Mouse (Mus musculus): ENCODE measurements around the gene Cic. TPM values are rescaled to one million over a fixed set of nuclear protein-coding genes. Genes with fewer than 3 reads are reported as not detected.

Cic gene
- polyA plus RNA-seq, 1 experiment from 2014 or later: 38.0 TPM

DNA sequence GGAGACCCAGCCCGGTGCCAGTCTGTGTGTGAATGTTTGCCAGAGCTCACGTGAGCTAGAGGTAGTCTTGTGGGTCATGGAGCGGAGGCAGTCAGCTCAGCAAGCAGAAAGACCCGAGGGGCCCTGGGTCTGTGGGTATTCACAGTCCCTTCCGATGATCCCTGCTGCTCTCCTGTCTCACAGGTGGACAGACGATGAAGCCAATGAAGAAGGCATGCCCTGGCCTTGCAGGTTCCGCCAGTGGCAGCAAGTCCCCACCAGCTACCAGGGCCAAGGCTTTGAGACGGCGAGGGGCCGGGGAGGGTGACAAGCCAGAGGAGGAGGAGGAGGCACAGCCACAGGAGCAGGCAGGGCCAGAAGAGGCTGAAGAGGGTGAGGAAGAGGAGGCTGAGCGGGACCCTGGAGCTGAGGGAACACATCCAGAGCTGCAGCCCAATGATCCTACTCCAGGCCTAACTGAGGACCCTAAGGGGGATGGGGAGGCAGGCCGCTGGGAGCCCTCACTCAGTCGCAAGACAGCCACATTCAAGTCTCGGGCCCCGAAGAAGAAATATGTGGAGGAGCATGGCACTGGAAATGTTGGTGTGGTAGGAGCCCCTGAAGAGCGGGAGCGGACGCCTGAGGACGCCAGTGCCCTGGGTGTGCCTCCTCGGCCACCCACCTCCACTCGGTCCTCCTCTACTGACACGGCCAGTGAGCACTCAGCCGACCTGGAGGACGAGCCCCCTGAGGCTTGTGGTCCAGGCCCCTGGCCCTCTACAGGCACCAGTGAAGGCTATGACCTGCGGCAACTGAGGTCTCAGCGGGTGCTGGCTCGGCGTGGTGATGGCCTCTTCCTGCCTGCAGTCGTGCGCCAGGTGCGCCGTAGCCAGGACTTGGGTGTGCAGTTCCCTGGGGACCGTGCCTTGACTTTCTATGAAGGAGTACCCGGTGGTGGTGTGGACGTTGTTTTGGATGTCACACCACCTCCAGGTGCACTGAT is 3.4 kb downstream of the Cic start:
- no peak overlapping the region for H3K4me2 ChIP-seq (ENCODE audit: low read length)
- DNase-seq (ENCODE audit: low spot score) (no peak), ATAC-seq (replicated peaks; ENCODE audit: low FRiP score, low TSS enrichment, low read depth) (no peak)
- no peak overlapping the region for H3K27ac ChIP-seq (ENCODE audit: low read depth)
- 90% methylated on average over 35 of the region's 35 CpGs for WGBS
- no peaks in the 10 kb centered on the region for H3K9me3 ChIP-seq (ENCODE audit: control insufficient read depth, low read length)
- no peaks in the 10 kb centered on the region for H3K27me3 ChIP-seq (replicated peaks; ENCODE audit: control insufficient read depth, insufficient read depth, low read length)
- peaks cover 22% of the 10 kb centered on the region for H3K4me1 ChIP-seq (replicated peaks; ENCODE audit: control insufficient read depth, insufficient read depth, low read length)
- no peak overlapping the region for H3K9ac ChIP-seq (ENCODE audit: low read length)
- H3K36me3 ChIP-seq (ENCODE audit: control insufficient read depth, insufficient read depth, low read length): peaks cover 29% of the 10 kb centered on the region
- no peak overlapping the region for H3K4me3 ChIP-seq (ENCODE audit: low read depth, low read length)

DNA sequence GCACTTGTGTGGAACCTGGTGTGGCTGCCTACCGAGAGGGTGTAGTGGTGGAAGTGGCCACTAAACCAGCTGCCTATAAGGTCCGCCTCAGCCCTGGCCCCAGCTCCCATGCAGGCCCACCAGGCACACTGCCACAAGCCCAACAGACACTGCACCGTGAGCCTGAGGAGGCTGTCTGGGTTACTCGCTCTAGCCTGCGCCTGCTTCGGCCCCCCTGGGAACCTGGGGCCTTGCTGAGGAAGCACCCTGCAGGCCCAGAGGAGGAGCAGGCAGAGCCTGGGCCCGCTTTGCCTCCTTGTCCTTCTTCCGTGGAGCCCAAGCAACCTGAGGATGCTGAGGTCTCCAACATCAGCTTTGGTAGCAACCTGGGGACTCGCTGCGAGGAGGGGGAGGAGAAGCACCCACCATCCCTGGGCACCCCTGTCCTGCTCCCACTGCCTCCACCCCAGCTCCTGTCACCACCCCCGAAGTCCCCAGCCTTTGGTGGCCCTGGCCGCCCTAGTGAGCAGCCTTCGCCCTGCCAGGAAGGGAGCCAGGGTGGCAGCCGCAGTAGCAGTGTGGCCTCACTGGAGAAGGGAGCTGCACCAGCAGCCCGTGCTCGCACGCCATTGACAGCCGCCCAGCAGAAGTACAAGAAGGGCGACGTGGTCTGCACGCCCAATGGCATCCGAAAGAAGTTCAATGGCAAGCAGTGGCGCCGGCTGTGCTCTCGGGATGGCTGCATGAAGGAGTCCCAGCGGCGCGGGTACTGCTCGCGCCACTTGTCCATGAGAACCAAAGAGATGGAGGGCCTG is 4.3 kb downstream of the Cic start:
- H3K4me2 ChIP-seq (ENCODE audit: low read length): no peak overlapping the region
- H3K27me3 ChIP-seq (replicated peaks; ENCODE audit: control insufficient read depth, insufficient read depth, low read length): no peaks in the 10 kb centered on the region
- H3K4me3 ChIP-seq (ENCODE audit: low read depth, low read length): no peak overlapping the region
- no peaks in the 10 kb centered on the region for H3K9me3 ChIP-seq (ENCODE audit: control insufficient read depth, low read length)
- H3K36me3 ChIP-seq (ENCODE audit: control insufficient read depth, insufficient read depth, low read length): peaks cover 29% of the 10 kb centered on the region
- no peak overlapping the region for H3K9ac ChIP-seq (ENCODE audit: low read length)
- 87% methylated on average over 30 of the region's 30 CpGs for WGBS
- ATAC-seq (replicated peaks; ENCODE audit: low FRiP score, low TSS enrichment, low read depth): no peak
- H3K4me1 ChIP-seq (replicated peaks; ENCODE audit: control insufficient read depth, insufficient read depth, low read length): peaks cover 19% of the 10 kb centered on the region
- no peak overlapping the region for H3K27ac ChIP-seq (ENCODE audit: low read depth)
- DNase-seq (ENCODE audit: low spot score): no peak

DNA sequence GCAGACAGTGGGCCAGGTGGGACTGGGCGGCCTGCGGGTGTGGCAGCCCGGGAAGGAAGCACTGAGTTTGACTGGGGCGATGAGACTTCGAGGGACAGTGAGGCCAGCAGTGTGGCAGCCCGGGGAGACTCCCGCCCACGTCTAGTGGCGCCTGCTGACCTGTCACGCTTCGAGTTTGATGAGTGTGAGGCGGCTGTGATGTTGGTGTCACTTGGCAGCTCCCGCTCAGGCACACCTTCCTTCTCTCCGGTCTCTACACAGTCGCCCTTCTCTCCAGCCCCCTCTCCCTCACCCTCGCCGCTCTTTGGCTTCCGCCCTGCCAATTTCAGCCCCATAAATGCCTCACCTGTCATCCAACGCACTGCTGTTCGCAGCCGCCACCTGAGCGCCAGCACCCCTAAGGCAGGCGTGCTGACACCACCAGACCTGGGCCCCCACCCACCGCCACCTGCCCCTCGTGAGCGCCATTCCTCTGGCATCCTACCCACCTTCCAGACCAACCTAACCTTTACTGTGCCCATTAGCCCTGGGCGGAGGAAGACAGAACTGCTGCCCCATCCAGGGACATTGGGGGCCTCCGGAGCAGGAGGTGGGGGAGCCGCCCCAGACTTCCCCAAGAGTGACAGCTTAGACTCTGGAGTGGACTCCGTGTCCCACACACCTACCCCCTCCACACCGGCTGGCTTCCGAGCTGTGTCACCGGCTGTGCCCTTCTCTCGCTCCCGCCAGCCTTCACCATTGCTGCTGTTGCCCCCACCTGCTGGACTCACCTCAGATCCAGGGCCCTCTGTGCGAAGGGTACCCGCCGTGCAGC is 5.1 kb downstream of the Cic start:
- no peak overlapping the region for H3K4me2 ChIP-seq (ENCODE audit: low read length)
- H3K4me1 ChIP-seq (replicated peaks; ENCODE audit: control insufficient read depth, insufficient read depth, low read length): peaks cover 21% of the 10 kb centered on the region
- WGBS: 85% methylated on average over 38 of the region's 38 CpGs
- H3K9me3 ChIP-seq (ENCODE audit: control insufficient read depth, low read length): no peaks in the 10 kb centered on the region
- ATAC-seq (replicated peaks; ENCODE audit: low FRiP score, low TSS enrichment, low read depth): no peak
- H3K27me3 ChIP-seq (replicated peaks; ENCODE audit: control insufficient read depth, insufficient read depth, low read length): no peaks in the 10 kb centered on the region
- H3K36me3 ChIP-seq (ENCODE audit: control insufficient read depth, insufficient read depth, low read length): peaks cover 29% of the 10 kb centered on the region
- DNase-seq (ENCODE audit: low spot score): no peak
- no peak overlapping the region for H3K9ac ChIP-seq (ENCODE audit: low read length)
- no peak overlapping the region for H3K4me3 ChIP-seq (ENCODE audit: low read depth, low read length)
- no peak overlapping the region for H3K27ac ChIP-seq (ENCODE audit: low read depth)

DNA sequence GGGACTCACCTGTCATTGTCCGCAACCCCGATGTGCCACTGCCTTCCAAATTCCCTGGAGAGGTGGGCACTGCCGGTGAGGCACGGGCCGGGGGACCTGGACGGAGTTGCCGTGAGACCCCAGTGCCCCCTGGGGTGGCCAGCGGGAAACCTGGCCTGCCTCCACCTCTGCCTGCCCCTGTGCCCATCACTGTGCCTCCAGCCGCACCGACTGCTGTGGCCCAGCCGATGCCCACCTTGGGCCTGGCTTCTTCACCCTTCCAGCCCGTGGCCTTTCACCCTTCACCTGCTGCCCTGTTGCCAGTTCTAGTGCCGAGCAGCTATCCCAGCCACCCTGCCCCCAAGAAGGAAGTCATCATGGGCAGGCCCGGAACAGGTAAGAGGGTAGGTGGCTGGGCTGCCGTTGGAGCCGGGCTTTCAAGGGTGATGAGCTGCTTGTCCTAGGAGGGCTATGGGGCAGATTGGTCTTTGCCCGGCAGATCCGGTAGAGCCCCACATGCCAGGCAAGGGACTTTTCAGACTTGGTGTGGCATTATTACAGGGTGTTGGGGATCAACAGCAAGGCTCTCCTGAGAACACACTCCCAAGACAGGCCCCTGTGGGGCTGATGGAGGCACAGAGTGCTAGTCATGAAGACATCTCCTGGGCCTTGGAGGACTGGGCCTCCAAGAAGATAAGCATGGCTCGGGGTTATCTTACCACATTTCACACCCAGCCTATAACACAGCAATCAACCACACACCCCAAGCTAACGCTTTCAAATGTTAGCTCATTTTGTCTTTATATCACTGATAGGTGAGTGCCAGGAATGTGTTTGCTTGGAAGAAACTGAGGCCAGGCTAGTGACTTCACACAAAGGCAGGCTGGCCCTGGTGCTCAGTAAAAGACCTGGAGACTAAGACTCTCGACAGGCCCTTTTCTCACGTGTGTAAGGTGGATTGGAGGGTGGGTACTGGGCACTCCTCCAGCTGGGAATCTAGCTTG is 6.0 kb downstream of the Cic start:
- no peak overlapping the region for H3K9ac ChIP-seq (ENCODE audit: low read length)
- H3K9me3 ChIP-seq (ENCODE audit: control insufficient read depth, low read length): no peaks in the 10 kb centered on the region
- no peak overlapping the region for H3K27ac ChIP-seq (ENCODE audit: low read depth)
- ATAC-seq (replicated peaks; ENCODE audit: low FRiP score, low TSS enrichment, low read depth): no peak
- no peak overlapping the region for H3K4me2 ChIP-seq (ENCODE audit: low read length)
- DNase-seq (ENCODE audit: low spot score): no peak
- 87% methylated on average over 22 of the region's 22 CpGs for WGBS
- H3K36me3 ChIP-seq (ENCODE audit: control insufficient read depth, insufficient read depth, low read length): peaks cover 29% of the 10 kb centered on the region
- no peaks in the 10 kb centered on the region for H3K27me3 ChIP-seq (replicated peaks; ENCODE audit: control insufficient read depth, insufficient read depth, low read length)
- H3K4me3 ChIP-seq (ENCODE audit: low read depth, low read length): no peak overlapping the region
- peaks cover 25% of the 10 kb centered on the region for H3K4me1 ChIP-seq (replicated peaks; ENCODE audit: control insufficient read depth, insufficient read depth, low read length)

DNA sequence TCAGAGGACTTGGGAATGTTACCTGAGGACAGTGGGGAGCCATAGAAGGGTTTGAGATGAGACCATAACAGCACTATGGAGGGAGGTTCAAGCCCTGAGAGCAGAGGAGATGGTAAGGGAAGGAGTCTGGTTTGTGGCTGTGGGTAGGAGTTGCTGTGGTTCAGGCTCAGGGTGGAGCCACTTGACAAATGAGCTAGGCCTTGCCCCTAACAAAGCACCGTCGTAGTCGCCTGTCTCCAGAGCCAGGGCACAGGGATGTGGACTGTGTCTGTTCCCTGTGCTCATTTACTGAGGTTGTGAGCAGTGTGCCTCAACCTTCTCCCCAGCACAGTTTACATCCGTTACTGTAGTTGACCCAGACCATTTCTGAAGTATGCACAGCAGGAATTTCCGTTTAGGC is 7.1 kb downstream of the Cic start:
- H3K9ac ChIP-seq (ENCODE audit: low read length): no peak overlapping the region
- H3K4me3 ChIP-seq (ENCODE audit: low read depth, low read length): no peak overlapping the region
- WGBS: 37% methylated on average over 5 of the region's 5 CpGs
- no peaks in the 10 kb centered on the region for H3K9me3 ChIP-seq (ENCODE audit: control insufficient read depth, low read length)
- no peak overlapping the region for H3K27ac ChIP-seq (ENCODE audit: low read depth)
- H3K4me2 ChIP-seq (ENCODE audit: low read length): no peak overlapping the region
- peaks cover 18% of the 10 kb centered on the region for H3K4me1 ChIP-seq (replicated peaks; ENCODE audit: control insufficient read depth, insufficient read depth, low read length)
- ATAC-seq (replicated peaks; ENCODE audit: low FRiP score, low TSS enrichment, low read depth) (no peak), DNase-seq (ENCODE audit: low spot score) (no peak)
- H3K27me3 ChIP-seq (replicated peaks; ENCODE audit: control insufficient read depth, insufficient read depth, low read length): no peaks in the 10 kb centered on the region
- H3K36me3 ChIP-seq (ENCODE audit: control insufficient read depth, insufficient read depth, low read length): peaks cover 29% of the 10 kb centered on the region

DNA sequence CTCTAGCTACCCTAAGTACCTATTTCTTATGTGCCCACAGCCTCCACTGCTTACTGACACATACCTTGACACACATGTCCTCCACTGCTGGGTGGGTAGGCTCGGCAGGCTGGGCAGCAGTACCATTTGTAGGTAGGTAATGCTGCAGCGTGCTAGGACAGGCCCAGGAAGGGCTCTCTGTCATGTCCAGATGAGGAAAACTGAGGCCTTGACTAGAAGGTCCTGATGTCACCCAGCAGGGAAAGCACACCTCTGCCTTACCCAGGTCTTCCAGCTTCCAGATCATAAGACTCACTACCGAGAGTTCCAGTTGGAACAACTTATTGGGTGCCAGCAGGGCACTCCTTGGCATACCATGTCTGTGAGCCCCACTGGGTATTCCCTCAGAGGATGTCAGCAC is 7.5 kb downstream of the Cic start:
- H3K9me3 ChIP-seq (ENCODE audit: control insufficient read depth, low read length): no peaks in the 10 kb centered on the region
- no peak overlapping the region for H3K9ac ChIP-seq (ENCODE audit: low read length)
- no peak overlapping the region for H3K4me2 ChIP-seq (ENCODE audit: low read length)
- no peak overlapping the region for H3K27ac ChIP-seq (ENCODE audit: low read depth)
- no peak for ATAC-seq (replicated peaks; ENCODE audit: low FRiP score, low TSS enrichment, low read depth)
- DNase-seq (ENCODE audit: low spot score): no peak
- H3K4me1 ChIP-seq (replicated peaks; ENCODE audit: control insufficient read depth, insufficient read depth, low read length): peaks cover 14% of the 10 kb centered on the region
- H3K27me3 ChIP-seq (replicated peaks; ENCODE audit: control insufficient read depth, insufficient read depth, low read length): no peaks in the 10 kb centered on the region
- peaks cover 29% of the 10 kb centered on the region for H3K36me3 ChIP-seq (ENCODE audit: control insufficient read depth, insufficient read depth, low read length)
- WGBS: 86% methylated on average over 3 of the region's 3 CpGs
- no peak overlapping the region for H3K4me3 ChIP-seq (ENCODE audit: low read depth, low read length)

DNA sequence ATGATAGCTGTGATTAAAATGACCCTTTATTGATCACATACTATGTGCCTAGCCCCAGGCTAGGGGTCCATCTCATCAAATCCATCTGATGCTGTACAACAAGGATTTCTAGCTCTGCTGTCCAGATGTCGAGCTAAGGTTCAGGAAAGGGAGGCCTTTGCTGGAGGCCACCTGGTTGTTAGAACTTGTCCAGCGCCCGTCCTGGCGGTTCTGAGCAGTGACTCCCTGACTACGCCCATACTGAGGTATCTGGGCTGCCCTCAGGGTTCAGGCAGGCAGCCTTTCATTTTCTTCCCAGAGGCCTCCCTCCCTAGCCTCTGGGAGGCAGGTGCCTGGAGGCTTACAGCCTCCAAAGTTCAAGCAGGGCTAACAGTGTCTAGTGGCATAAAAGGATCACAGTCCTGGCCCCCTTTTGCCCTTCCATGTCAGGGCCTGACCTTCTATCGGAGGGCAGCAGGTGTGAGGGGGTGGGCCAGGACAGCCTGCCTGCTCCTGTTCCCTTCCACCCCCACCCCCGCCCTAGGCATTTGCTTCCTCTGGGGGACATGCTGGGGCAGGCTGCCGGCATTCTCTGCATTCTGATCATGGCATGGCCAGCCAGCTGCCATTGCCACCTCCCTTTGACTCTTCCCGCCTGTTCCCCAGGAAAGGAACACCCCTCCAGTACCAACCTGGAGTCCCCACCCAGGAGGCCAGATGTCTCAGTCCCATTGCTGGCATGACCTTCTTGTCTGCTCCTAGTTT is 8.2 kb downstream of the Cic start:
- no peaks in the 10 kb centered on the region for H3K27me3 ChIP-seq (replicated peaks; ENCODE audit: control insufficient read depth, insufficient read depth, low read length)
- H3K27ac ChIP-seq (ENCODE audit: low read depth): no peak overlapping the region
- WGBS: 57% methylated on average over 9 of the region's 9 CpGs
- peaks cover 29% of the 10 kb centered on the region for H3K36me3 ChIP-seq (ENCODE audit: control insufficient read depth, insufficient read depth, low read length)
- DNase-seq (ENCODE audit: low spot score) (no peak), ATAC-seq (replicated peaks; ENCODE audit: low FRiP score, low TSS enrichment, low read depth) (no peak)
- no peak overlapping the region for H3K9ac ChIP-seq (ENCODE audit: low read length)
- no peaks in the 10 kb centered on the region for H3K9me3 ChIP-seq (ENCODE audit: control insufficient read depth, low read length)
- H3K4me3 ChIP-seq (ENCODE audit: low read depth, low read length): no peak overlapping the region
- peaks cover 20% of the 10 kb centered on the region for H3K4me1 ChIP-seq (replicated peaks; ENCODE audit: control insufficient read depth, insufficient read depth, low read length)
- no peak overlapping the region for H3K4me2 ChIP-seq (ENCODE audit: low read length)

Measured in intestine, embryonic 14.5 days (tissue).